Mouse (Mus musculus): ENCODE results near the gene Rhox2f. TPM values are rescaled to one million over a fixed set of nuclear protein-coding genes. Genes with fewer than 3 reads are reported as not detected.
"Not testable (repeated sequence)": the region's sequence is repeated elsewhere in the genome, so short reads cannot be mapped to it uniquely, and the experiment has no call there.

The Rhox2f gene
- polyA plus RNA-seq (2015; fragmentation: Nextera tagmentation; extraction: Ambion mirVana): not detected in 2 replicates

- H3K4me1 ChIP-seq (replicated peaks); H3K27me3 ChIP-seq (replicated peaks); H3K36me3 ChIP-seq; H3K9ac ChIP-seq; ATAC-seq; H3K4me3 ChIP-seq (replicated peaks); H3K9me3 ChIP-seq; H3K4me2 ChIP-seq (replicated peaks); H3K27ac ChIP-seq: not testable (repeated sequence)
- 91% methylated on average over 8 of the region's 8 CpGs for WGBS
Measured at GRCm38 (mm10) chrX:37571105-37571504, at the start of gene Rhox2f. Rhox2f (plus strand) TSS chrX:37571405.

DNA sequence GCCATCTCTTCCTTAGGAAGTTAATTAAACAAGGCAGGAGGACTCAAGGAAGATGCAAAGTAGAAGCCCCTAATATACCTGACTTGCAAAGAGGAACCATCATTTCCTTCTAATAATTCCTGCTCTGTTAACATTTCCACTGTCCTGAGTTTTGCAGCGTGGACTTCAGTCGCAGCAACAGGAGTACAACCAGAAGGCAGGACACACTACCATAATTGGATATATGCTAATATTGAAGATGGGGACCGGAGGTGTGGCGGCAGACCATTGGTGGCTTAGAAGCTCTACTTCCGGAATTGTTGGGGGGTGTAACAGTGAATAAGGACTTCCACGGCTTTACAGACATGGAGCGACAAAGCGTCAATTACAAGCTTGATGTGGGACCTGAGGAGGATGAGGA is 41.1 kb upstream of the Rhox2f start, which contains the start of gene Rhox2e:
Rhox2e (plus strand) TSS at position 301 of the 400 bp plus-strand sequence.
- not testable (repeated sequence) for H3K27ac ChIP-seq; H3K27me3 ChIP-seq (replicated peaks); ATAC-seq; H3K9me3 ChIP-seq; H3K4me1 ChIP-seq (replicated peaks); H3K4me3 ChIP-seq (replicated peaks); H3K4me2 ChIP-seq (replicated peaks); H3K9ac ChIP-seq; H3K36me3 ChIP-seq
- 90% methylated on average over 3 of the region's 8 CpGs for WGBS

- not testable (repeated sequence) for H3K4me2 ChIP-seq (replicated peaks); H3K4me1 ChIP-seq (replicated peaks); H3K27me3 ChIP-seq (replicated peaks); H3K9ac ChIP-seq; H3K36me3 ChIP-seq; H3K27ac ChIP-seq; ATAC-seq; H3K4me3 ChIP-seq (replicated peaks); H3K9me3 ChIP-seq
- WGBS: no CpG with 5 or more reads among the region's 4 CpGs
Measured at GRCm38 (mm10) chrX:37541719-37542118, 29.5 kb upstream of the Rhox2f start, which contains the start of gene Rhox3e. Rhox3e (plus strand) TSS chrX:37542019.

DNA sequence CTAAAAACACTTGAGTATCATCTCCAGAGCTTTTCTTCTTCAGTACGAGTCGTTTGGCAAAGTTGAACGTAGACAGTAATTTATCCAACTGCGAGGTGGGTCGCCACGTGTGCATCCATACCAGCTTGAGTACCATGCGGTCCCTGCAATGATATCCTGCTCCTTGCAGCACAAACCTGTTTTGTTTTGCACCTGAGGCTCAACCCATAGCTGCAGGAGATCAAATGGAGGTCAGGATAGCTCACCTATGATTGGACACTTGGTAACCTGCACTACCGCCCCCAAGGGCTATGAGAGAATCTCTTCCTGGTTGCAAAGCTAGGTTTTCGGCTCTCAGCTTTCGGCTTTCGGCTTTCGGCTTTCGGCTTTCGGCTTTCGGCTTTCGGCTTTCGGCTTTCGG is 14.1 kb upstream of the Rhox2f start, which contains the start of gene Rhox4e:
Rhox4e (plus strand) TSS at position 301 of the 400 bp plus-strand sequence.
- H3K27ac ChIP-seq; H3K4me1 ChIP-seq (replicated peaks); H3K9me3 ChIP-seq; H3K27me3 ChIP-seq (replicated peaks); H3K4me2 ChIP-seq (replicated peaks); ATAC-seq; H3K36me3 ChIP-seq; H3K4me3 ChIP-seq (replicated peaks); H3K9ac ChIP-seq: not testable (repeated sequence)
- WGBS: 97% methylated on average over 10 of the region's 18 CpGs

DNA sequence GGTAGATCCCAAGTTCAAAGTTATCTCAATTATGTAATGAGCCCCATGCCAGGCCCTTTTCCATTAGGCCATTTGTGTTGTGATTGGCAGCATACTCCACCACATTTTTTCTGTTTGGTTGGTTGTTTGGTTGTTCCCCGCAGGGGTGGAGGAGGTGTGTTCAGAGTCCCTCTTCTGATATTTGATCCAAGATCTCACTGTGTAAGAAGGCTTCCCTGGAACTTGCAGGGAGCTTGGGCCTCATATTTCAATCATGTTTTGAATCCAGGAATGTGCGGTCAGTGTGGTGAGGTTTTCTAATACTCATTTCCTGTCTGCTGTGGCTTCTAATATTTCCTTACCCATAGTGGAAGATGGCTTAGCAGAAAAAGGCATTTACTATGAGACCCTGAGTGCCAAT is 1.4 kb downstream of the Rhox2f start:
- H3K27me3 ChIP-seq (replicated peaks); H3K27ac ChIP-seq; H3K36me3 ChIP-seq; ATAC-seq; H3K4me3 ChIP-seq (replicated peaks); H3K4me1 ChIP-seq (replicated peaks); H3K9ac ChIP-seq; H3K9me3 ChIP-seq; H3K4me2 ChIP-seq (replicated peaks): not testable (repeated sequence)
- 51% methylated on average over 2 of the region's 2 CpGs for WGBS

- H3K9ac ChIP-seq; H3K36me3 ChIP-seq; H3K9me3 ChIP-seq; H3K27me3 ChIP-seq (replicated peaks); ATAC-seq; H3K4me1 ChIP-seq (replicated peaks); H3K4me3 ChIP-seq (replicated peaks); H3K4me2 ChIP-seq (replicated peaks); H3K27ac ChIP-seq: not testable (repeated sequence)
Measured at GRCm38 (mm10) chrX:37580692-37581091, 9.5 kb downstream of the Rhox2f start, which contains the start of gene Rhox3f. Rhox3f (plus strand) TSS chrX:37580992.

GRCm38 (mm10) chrX:37607604-37608003 is 36.4 kb downstream of the Rhox2f start, which contains the start of gene Rhox4f:
Rhox4f (minus strand) TSS chrX:37607704.
- H3K4me1 ChIP-seq (replicated peaks); H3K9me3 ChIP-seq; H3K27me3 ChIP-seq (replicated peaks); ATAC-seq; H3K36me3 ChIP-seq; H3K9ac ChIP-seq; H3K4me3 ChIP-seq (replicated peaks); H3K4me2 ChIP-seq (replicated peaks); H3K27ac ChIP-seq: not testable (repeated sequence)
- 90% methylated on average over 19 of the region's 19 CpGs for WGBS

Other genes with a start within 250 kb of the Rhox2f start
- not detected in 2 replicates for gene Rhox3a2, start 191.4 kb upstream of the Rhox2f start, polyA plus RNA-seq (2015; fragmentation: Nextera tagmentation; extraction: Ambion mirVana)
- gene Rhox4a2, start 180.6 kb upstream of the Rhox2f start, polyA plus RNA-seq (2015; fragmentation: Nextera tagmentation; extraction: Ambion mirVana): not detected in 2 replicates
- gene Rhox2b, start 159.3 kb upstream of the Rhox2f start, polyA plus RNA-seq (2015; fragmentation: Nextera tagmentation; extraction: Ambion mirVana): not detected in 2 replicates
- gene Rhox4b, start 138.9 kb upstream of the Rhox2f start, polyA plus RNA-seq (2015; fragmentation: Nextera tagmentation; extraction: Ambion mirVana): not detected in 2 replicates
- not detected in 2 replicates for gene Rhox2c, start 117.7 kb upstream of the Rhox2f start, polyA plus RNA-seq (2015; fragmentation: Nextera tagmentation; extraction: Ambion mirVana)
- not detected in 2 replicates for gene Rhox3c, start 112.8 kb upstream of the Rhox2f start, polyA plus RNA-seq (2015; fragmentation: Nextera tagmentation; extraction: Ambion mirVana)
- gene Rhox4c, start 91.1 kb upstream of the Rhox2f start, polyA plus RNA-seq (2015; fragmentation: Nextera tagmentation; extraction: Ambion mirVana): not detected in 2 replicates
- not detected in 2 replicates for gene Rhox2d, start 78.0 kb upstream of the Rhox2f start, polyA plus RNA-seq (2015; fragmentation: Nextera tagmentation; extraction: Ambion mirVana)
- not detected in 2 replicates for gene Rhox4d, start 57.0 kb upstream of the Rhox2f start, polyA plus RNA-seq (2015; fragmentation: Nextera tagmentation; extraction: Ambion mirVana)
- not detected in 2 replicates for gene Rhox2e, start 41.0 kb upstream of the Rhox2f start, polyA plus RNA-seq (2015; fragmentation: Nextera tagmentation; extraction: Ambion mirVana)
- gene Rhox3e, start 29.4 kb upstream of the Rhox2f start, polyA plus RNA-seq (2015; fragmentation: Nextera tagmentation; extraction: Ambion mirVana): not detected in 2 replicates
- gene Rhox4e, start 14.0 kb upstream of the Rhox2f start, polyA plus RNA-seq (2015; fragmentation: Nextera tagmentation; extraction: Ambion mirVana): not detected in 2 replicates
- not detected in 2 replicates for gene Rhox3f, start 9.6 kb downstream of the Rhox2f start, polyA plus RNA-seq (2015; fragmentation: Nextera tagmentation; extraction: Ambion mirVana)
- gene Rhox4f, start 36.3 kb downstream of the Rhox2f start, polyA plus RNA-seq (2015; fragmentation: Nextera tagmentation; extraction: Ambion mirVana): not detected in 2 replicates
- not detected in 2 replicates for gene Rhox3g, start 57.2 kb downstream of the Rhox2f start, polyA plus RNA-seq (2015; fragmentation: Nextera tagmentation; extraction: Ambion mirVana)
- not detected in 2 replicates for gene Rhox2g, start 72.1 kb downstream of the Rhox2f start, polyA plus RNA-seq (2015; fragmentation: Nextera tagmentation; extraction: Ambion mirVana)
- gene Rhox4g, start 79.9 kb downstream of the Rhox2f start, polyA plus RNA-seq (2015; fragmentation: Nextera tagmentation; extraction: Ambion mirVana): not detected in 2 replicates
- not detected in 2 replicates for gene Rhox3h, start 97.4 kb downstream of the Rhox2f start, polyA plus RNA-seq (2015; fragmentation: Nextera tagmentation; extraction: Ambion mirVana)
- gene Rhox2h, start 101.9 kb downstream of the Rhox2f start, polyA plus RNA-seq (2015; fragmentation: Nextera tagmentation; extraction: Ambion mirVana): not detected in 2 replicates
- gene Rhox5, start 233.4 kb downstream of the Rhox2f start, polyA plus RNA-seq (2015; fragmentation: Nextera tagmentation; extraction: Ambion mirVana): 2.8 and 2.9 TPM in 2 replicates

Data from intestine, embryonic 15.5 days (tissue).